Mouse (Mus musculus) embryo, embryonic 10.5 days (tissue): ENCODE measurements around the gene Rsrc1.

Experiments
- DNase-seq: peaks from one replicate; pipeline ENCODE4 v3.0.0-alpha.2; 2015; ENCODE audit warnings: low spot score

The Rsrc1 gene

DNA sequence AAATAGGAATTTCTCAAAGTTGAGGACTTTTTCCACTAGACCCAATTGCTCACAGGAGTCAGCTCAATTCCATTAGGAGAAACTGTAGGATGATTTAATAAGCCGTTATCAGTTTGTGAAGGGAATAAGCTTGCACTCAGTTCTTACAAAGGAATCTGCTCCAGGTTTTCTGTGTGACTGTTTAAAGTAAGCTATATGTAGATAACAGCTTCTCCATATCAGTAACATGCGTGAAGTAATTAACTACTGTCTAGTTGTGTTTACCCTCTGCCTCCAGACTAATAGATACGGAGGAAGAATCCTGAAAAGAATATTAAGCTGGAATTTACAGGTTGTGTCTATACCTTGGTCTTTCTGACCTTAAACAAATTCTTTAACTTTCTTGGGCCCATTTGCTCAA is 299.1 kb downstream of the Rsrc1 start:
- no peak for DNase-seq

DNA sequence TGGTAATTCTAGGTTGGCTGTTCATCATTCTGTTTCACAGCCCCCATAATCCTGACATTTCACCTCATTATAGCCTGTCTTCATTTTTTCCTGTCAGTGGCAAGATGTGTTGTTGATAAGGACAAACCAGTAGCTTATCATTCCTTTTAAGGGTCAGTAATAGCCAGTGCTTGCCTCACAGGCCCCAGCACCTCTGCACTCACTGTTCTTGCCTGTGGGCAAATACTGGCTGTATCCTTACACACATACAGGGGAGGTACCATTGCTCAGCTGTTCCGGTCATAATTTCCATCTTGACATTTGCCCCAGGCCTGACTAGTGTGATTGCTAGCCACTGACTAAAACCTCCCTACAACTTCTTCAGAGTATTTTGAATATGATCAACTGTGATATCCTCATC is 302.8 kb downstream of the Rsrc1 start:
- no peak for DNase-seq

DNA sequence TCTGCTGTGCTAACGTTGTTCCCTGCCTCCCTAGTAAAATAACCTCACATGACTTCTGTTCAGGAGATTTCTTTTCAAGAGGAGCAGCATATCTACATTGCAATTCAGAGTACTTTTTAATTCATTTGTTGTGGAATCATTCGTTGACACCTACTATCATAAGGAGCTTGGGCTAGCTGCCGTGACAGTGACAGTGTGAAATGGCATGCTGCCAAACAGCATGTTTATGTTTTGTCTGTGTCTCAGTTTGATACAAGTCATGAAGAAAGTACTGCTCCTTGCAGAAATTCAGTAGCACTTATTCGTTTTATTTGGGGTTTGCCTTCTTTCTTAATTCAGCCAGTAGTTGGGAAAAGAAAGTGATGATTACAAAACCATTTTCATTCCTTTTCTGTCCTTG is 303.7 kb downstream of the Rsrc1 start:
- no peak for DNase-seq

DNA sequence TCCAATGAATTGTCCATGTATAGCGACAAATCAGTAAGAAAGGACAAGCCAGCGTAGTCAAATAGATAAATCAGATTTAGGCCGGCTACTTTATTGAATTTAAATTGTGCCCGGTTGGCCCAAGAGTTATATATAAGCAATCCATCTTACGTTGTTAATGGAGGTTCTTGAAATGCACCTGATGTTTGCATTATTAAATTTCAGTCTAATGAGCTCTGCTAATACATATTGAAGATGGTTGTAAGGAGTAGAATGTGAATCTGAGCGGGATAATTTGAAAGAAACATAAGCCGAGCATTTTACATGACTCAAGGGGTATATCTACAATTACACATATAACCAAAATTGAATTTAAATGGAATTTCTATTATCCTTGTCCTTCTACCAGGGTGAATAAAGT is 307.5 kb downstream of the Rsrc1 start:
- no peak for DNase-seq

DNA sequence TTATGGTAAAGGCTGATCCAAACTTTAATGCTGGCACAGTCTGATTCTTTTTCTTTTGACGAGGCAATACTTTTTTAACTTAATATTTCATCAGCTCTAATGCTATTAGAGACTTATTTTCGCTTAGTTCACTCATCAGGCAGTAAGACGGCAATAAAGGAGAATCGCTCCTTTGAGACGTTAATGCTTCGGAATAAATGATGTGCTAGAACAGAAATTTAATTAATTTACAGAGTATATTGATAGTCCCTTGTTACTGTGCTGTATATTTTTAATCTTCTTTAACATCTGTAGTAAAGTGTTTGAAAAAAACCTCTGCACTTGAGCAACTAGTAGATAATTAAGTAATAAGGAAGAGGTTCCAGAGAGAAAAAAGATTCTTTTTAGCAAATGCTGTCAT is 308.3 kb downstream of the Rsrc1 start:
- DNase-seq, result no peak

DNA sequence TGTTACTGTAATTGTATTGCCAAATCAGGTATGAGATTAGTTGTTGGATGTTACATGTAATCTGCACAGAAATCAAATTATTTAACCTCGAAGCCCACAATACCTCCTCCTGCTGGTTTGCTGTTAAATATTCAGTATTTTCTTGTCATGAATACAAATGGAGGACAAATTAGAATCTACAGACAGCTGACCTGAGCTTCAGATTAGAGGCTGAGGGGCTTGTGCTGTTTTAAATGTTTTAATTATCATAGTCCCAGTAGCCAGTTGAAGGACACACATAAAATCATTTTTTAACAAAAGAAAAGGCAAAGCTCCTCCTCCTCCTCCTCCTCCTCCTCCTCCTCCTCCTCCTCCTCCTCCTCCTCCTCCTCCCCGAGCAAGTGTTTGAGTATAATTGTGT is 327.5 kb downstream of the Rsrc1 start:
- no peak for DNase-seq

DNA sequence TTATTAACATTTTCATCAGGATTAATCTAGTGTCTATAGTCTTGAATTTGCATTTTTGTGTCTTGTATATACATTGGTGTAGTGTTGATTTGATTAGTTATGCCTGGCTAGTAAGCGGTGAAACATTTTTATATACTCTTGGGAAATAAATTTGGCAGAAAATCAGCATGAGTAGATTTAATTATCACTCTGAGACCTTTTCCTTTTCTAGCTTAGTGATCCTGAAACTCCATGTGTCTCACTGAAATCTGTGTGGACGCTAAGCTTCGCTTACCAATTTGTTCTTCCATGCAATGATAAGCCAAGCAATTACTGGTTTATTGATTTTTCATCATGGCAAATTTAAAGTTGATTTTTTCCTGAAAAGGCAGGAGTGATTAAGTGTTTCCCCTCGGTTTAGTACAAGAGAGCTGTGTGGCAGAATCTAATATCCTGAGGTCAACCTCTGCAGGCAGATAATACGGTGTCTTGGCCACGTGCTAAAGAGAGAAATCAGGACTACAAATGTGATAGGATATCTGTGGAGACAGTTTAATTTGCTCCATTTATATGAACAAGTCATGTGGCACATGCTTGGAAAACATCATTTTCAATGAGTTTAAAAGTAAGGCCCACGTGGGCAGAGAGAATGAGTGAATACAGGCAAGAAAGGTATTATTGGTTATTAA is 328.6 kb downstream of the Rsrc1 start:
- DNase-seq, result peak; percentile 48

DNA sequence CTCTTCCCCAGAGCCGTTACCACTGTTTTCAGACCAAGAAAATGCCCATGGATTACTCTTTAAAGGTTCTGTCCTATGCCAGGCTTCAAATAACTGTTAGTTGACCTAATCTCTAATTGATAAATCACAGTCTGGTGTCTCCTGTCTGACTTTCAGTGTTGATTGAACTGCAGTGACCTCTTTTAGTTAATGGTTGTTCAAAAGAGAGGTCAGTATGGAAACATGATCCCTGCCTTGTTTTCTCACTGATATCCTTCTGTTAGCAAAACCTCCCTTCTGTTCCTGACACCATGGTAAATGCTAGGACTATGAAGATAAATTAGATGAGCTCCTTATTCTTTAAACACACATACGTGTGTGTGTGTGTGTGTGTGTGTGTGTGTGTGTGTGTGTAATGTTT is 330.2 kb downstream of the Rsrc1 start:
- peak; percentile 63 for DNase-seq

DNA sequence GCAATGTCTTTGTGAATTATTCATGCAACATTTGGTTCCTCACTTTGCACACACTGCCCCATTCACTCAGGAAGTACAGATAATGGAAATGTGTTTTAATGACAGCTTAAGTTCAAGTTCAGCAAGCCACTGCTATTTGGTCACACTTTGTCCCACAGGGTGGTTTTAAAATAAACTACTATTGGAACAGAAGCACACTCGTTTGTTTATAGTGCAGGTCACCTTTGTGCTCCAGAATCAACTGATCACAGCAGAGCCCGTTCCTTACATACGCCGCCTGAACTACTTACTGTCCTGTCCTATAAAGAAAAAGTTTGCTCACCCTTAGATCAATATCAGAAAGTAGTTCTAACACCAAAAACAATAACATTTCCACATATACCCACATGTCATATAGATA is 341.2 kb downstream of the Rsrc1 start:
- DNase-seq, result no peak

DNA sequence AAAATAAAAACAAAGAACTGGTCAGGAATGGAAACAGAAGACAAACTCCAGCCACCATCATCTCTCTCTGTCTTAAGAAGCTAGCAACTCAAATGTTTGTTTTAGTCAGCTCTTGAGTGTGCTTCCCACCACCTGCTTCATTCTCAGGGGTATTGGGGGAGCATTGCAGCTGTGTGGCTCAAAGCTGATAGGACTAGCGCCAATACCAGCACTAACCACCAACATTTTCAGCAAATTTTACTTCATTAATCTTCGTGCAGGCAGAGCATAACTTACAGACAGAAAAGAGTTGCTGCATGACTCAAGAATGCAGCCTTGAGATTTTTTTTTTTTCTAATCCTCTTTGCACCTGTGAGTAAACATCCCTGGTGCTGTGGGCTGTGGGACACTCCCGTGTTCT is 358.4 kb downstream of the Rsrc1 start:
- DNase-seq, result no peak

DNA sequence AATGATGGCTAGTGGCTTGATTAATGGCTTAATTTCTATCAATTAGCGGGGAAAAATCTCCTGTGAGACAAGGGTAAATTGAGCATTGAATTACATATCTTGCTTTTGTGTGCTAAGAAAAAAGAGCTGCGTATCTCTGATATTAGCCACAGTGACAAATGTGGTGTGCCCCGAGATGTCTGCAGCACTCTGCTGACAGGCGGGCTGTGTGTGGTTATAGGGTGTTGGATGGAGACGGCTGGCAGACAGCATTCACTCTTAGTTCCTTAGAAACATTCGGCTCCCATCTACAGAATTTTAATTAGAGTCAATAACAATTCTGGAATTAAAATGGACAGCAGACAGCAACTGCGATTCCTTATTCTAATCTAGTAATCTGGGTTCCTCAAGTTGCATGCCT is 359.7 kb downstream of the Rsrc1 start:
- no peak for DNase-seq

DNA sequence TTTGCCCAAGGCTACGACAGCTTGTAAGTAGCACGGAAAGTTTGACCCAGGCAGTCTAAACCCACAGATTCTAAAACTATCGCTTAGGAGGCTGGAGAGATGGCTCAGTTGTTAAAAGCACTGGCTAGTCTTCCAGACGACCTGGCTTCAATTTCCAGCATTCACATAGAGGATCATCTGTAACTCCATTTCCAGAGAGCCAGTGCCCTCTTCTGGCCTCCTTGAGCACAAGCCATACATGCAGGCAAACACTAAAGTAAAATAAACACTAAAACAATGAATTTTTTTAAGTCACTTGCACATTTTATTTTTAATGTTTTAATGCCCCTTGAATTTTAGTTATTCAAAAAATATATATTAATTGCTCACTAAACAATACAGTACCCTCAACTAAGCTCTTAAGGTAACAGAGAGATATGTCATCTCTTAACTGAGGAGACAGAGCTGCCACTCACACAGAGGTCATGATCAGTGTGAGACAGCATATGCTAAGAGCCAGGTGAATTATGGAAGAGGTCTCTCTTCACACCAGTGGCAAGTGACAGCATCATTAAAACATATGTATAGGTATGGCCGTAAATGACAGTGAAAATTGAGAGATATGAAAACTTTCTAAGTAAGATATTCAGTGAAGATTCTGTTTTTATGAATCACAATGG is 361.9 kb downstream of the Rsrc1 start:
- DNase-seq, result peak; percentile 74

DNA sequence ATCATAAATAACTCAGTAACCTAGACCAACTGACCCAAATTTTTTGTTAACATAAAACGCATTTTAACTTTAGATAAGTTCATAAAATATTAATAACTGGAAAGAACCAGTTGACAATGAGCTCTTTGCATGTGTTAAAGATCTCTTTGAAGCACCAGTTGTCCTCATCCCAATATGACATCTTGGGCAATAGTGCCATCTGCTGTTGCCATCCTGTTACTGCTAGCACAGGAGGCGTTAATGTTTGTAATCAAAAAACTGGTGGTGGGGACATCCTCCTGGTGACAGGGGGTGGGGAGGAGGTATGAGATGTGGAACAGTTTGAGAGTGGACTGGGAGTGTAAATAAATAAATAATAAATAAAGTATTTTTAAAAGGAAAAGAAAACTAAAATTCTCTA is 363.4 kb downstream of the Rsrc1 start:
- DNase-seq, result peak; percentile 82

DNA sequence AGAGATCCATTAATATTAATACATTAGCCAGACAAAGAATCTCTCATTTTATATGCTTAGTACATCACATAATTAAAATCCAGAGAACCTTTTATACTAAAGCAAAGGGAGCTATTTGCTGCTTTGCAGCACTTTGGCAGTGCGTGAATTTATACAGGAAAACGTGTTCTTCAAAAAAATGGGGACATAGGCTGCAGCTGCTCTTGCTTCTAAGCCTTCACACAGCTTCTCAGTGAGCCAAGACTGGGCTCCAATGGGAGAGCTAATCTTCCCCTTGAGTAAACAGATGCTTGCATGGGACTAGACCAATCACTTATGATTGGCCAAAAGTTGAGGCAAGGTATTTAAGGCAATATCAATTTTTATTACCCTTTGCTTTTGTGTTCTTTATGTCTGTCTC is 365.5 kb downstream of the Rsrc1 start:
- DNase-seq, result no peak

DNA sequence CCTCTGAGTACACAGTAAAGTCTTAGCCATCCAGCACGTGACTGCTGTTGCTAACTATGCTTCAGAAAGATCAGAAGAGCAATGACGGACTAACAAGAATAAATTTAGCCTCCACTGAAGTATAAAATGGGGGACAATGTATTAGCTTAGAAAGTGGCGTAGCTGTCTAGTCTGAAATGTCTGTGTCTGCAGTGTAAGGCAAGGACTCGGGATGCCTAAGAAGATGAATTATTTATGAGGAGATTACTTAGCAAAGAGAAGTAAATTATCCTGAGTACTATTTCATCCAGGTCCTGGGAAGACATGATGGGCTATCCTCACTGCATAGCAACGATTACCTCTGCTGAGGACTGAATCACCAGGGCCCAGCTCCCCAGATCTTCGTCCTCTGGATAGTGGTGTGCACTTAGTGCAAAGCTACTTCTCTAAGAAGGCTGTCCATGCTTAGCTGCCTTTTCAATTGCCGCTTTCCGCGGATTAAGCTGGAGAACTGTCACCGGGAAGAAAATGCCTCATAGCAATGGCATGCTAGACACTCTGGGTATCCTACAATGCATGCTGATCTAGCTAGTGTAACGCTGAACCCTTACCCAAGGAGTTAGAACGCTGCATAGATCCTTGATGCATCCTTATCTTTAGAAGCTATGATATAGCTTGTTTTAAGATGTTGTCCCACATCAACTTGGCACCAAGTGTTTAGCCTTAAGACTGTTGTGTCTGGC is 370.4 kb downstream of the Rsrc1 start:
- no peak for DNase-seq

DNA sequence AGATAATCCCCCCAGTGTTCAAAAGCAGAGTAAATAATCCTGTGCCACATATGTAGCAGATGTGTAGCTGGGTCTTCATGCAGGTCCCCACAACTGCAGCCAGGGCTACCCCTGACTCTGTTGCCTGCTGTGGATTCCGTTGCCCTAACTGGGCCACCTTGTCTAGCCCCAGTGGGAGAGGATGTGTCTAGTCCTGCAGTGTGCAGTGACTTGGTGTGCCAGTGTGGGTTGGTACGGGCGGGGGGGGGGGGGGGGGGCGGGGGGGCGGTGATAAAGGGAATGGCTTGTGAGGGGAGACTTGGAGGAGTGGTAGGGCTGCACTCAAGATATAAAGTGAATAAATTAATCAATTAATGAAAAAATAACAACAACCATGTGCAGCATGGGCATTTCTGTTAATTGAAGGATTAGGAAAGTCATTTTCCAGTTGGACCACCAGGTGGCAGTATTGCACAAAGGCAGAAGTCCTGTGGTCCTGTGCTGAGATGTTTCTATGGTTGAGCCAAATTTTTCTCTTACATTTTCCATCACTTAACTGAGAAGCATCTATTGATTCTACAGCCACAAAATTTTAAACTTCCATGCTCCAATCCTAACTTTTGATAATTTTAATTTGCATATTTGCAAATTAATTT is 371.1 kb downstream of the Rsrc1 start:
- peak; percentile 73 for DNase-seq

DNA sequence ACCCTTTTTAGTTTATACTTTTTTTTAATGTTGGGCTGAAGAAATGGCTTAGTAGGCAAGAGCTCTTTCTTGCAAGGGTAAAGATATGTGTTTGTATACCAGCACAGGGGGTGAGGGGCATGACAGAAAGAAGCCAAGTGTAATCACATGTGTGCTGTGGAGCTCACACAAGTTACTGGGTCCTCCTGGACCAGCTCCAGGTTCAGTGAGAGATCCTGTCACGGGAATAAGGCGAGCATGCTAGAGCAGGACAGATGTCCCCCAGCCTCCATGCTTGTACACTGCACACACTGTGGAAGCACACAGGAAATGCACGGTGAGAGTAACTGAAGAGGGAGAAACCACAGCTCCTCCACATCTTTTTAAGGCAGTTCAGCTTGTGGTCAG is 371.6 kb downstream of the Rsrc1 start:
- no peak for DNase-seq

DNA sequence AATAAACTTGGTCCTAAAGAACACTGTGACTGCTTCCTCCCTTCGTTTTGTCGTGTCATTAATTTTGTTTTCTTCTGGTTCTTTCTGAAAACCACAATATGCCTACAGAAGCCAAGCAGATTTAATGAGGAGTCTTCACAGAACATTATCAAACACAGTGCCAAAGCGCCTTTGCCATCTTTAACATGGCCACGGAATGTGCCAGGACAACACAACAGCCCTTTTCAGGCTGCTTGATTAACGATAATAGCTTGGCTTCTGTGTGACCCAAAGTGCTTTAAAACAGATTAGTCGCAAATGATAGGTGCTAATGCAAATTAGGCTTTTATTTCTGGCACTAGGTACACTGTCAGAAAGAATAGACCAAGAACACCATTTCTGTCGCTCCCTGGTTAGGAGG is 377.2 kb downstream of the Rsrc1 start:
- no peak for DNase-seq

DNA sequence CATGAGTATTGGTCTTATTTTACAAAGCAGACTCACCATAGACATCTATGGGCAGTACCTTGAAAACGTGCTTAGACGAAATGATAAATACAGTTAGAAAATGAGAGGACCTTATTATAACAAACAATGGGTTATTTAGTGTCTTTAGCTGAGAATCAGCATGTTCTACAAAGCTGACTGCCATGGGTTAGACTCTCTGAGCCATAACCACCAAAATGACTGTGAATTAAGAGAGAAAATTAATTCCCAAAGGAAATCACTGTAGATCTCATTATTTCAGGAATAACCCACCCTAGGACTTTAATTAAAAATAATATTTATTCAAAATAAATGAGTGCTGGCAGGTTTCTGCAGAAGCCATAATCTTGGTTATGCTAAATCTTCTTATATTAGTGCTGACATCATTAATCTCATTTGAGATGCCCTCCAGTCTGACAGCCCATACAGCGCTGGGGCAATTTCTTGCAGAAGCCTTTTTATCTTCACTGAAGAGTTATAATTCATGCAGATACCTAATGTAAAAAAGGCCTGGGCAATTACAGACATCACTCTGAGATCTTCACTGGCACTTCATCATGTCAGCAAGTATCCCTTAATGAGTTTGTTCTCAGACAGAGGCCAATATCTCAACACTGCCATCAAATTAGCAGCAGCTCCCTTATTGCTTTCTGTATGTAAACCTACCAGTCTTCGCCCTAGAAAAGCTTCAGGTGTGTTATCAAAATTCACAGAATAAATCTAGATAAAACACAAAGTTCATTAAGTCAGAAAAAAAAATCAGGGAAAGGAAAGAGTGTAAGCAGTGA is 385.1 kb downstream of the Rsrc1 start:
- DNase-seq, result no peak

DNA sequence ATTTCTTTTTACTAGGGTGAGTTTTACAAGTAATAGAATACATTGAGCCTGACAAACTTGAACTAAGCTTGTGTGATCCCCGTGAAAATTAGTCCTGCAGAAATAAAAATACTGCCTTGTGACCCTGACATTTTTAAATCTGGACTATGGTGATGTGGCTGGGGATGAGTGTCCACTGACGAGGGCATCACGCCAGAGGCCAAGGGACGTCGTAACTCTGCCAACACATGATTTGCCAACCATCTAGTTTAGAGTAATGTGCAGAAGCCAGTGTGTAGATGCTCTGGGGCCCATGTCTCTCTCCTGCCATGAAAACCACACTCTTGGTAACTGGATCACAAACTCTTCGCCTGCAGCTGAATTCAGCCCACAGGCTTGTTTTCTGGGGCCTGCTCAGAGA is 386.3 kb downstream of the Rsrc1 start:
- no peak for DNase-seq

DNA sequence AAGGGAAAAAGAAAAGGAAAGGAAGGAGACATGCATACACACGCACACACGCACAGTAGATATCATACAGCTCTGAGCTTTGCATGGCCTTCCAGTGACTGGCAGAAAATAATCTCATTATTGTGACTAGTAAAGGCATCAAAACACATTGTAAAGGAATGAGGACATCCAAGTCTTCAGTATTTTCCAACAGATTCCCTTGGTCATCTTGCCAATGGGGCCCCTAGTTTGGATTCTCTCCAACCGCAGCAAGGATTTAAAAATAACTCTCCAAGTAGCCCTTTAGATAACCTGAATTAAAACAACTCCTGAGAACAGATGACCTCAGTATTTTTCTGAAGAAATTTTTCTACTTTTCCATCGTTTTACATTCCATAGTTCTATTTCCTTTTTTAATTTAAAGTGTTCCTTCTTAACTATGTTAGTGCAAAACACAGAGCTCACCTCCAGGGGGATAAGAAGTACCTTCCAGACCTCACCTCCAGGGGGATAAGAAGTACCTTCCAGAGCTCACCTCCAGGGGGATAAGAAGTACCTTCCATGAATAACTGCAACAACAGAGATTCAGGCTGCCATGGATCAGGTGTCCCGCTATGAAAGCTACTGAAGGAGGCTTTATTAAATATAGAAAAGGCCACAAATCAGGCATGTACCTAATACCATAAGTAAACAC is 388.4 kb downstream of the Rsrc1 start:
- no peak for DNase-seq

DNA sequence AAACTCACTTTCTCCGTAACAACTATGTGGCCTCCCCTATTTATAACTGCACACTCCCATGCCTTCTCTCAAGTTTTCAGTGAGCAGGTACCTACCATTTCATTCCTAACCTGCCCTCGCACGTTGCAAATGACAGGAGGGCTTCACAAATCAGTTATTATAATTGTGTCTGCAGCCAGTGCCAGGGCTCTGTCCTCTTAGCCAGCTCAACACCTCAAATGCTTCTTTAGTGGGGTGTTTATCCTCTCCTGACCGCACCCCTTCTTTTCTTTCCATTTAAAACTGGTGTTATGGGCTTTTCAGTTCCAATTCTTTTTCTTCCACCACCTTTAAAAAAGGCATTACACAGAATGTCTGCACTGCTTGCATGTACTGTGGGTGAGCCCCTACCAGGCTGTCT is 391.0 kb downstream of the Rsrc1 start:
- no peak for DNase-seq
